Mouse (Mus musculus) effector memory CD4-positive, alpha-beta T cell, adult 5 months (primary cell): ENCODE data around the gene Gm2030. TPM values are rescaled to one million over a fixed set of nuclear protein-coding genes. Genes with fewer than 3 reads are reported as not detected.

Experiments used
- polyA plus RNA-seq: library from polyadenylated mRNA; unstranded; fragments of 100-300 nt; shearing (Covaris generic); gene quantifications from one replicate; pipeline ENCODE4 v1.2.1, GENCODE M21; 2017

Gene Gm2030
- not detected for polyA plus RNA-seq

DNA sequence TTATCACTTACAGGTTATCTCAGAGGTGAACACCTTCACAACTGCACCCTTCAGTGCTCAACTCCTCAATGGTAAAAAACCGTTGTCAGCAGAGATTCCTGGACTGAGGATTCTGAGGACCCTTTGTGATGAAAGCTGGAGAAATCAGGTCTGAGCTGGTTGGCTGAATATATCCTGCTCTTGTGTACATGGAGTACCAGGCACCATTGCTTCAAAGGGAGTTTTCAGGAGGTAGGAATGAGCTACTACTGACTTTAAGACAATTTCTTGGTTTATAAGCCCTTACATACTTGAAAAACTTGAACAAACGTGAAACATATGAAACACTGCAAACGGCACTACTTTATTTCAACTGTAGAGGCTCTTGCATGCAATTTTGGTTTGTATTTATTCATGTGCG, at the start of gene Gm2030:
TSS of gene Gm2030 (minus strand) at position 101 of the 400 bp plus-strand sequence.

Other genes starting within 250 kb of the Gm2030 start
- gene Gm2012, start 78.7 kb downstream of the Gm2030 start, polyA plus RNA-seq, result not detected
- not detected for gene Slx, start 235.5 kb upstream of the Gm2030 start, polyA plus RNA-seq